Mouse (Mus musculus): ENCODE data around the gene Ankfy1. TPM values are rescaled to one million over a fixed set of nuclear protein-coding genes. Genes with fewer than 3 reads are reported as not detected.
"Not testable (repeated sequence)": the region's sequence is repeated elsewhere in the genome, so short reads cannot be mapped to it uniquely, and the experiment has no call there.

Ankfy1 gene
- polyA plus RNA-seq, 1 experiment from 2014 or later, result 28.6 TPM

DNA sequence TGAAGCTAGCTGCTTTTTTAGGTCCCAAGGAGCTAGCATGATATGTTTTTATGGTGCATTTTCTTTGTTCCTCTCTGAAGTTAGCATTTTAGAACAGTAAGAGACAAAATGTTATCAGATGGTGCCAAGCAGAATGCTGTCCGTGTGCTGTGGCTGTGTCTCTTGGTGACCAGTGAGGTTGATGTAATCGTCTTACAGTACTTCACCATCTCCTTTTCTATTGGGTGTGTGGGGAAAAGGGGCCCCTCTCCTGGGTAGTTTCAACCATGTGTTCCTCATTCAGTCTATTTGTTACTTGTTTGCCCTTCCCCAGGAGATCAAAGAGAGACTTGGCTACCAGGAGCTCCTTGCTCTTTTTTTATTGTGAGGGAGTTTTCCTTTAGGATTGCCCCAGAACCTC, 33.4 kb downstream of the Ankfy1 start:
- Histone ChIP-seq H3K27me3 (no peaks in the 10 kb centered on the region), H3K9me3 (no peaks in the 10 kb centered on the region), H3K4me3 (replicated peaks) (no peak overlapping the region), H3K36me3 (peaks cover 15% of the 10 kb centered on the region), H3K4me2 (no peak overlapping the region), H3K9ac (replicated peaks) (no peak overlapping the region), H3K4me1 (replicated peaks) (no peaks in the 10 kb centered on the region), H3K27ac (no peak overlapping the region)
- 27% methylated on average over 2 of the region's 2 CpGs for WGBS
- no peak for ATAC-seq (ENCODE audit: insufficient number of reproducible peaks, insufficient read depth, low FRiP score, low TSS enrichment, low read depth)

DNA sequence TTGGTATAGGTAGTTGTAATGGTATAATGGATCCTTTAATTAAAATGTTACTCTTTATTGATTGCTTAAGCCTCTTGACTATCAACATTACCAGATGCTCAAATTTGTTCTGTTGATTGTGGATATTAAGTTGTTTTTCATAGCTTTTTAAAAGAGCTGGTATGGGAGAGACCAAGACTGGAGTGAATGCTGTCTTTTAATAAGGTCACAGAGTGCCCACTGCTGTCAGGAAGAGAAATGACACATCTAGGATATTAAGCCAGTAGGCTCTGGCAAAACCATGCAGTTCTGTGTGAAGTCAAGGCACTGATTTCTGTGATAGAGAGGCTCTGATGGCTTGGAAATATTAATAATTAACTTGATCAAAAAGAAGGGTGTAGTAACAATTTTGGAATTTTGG, 34.1 kb downstream of the Ankfy1 start:
- Histone ChIP-seq H3K4me1 (replicated peaks) (no peaks in the 10 kb centered on the region), H3K9me3 (no peaks in the 10 kb centered on the region), H3K27me3 (no peaks in the 10 kb centered on the region), H3K27ac (no peak overlapping the region), H3K4me3 (replicated peaks) (no peak overlapping the region), H3K36me3 (peaks cover 18% of the 10 kb centered on the region), H3K9ac (replicated peaks) (no peak overlapping the region), H3K4me2 (no peak overlapping the region)
- ATAC-seq (ENCODE audit: insufficient number of reproducible peaks, insufficient read depth, low FRiP score, low TSS enrichment, low read depth), result no peak

DNA sequence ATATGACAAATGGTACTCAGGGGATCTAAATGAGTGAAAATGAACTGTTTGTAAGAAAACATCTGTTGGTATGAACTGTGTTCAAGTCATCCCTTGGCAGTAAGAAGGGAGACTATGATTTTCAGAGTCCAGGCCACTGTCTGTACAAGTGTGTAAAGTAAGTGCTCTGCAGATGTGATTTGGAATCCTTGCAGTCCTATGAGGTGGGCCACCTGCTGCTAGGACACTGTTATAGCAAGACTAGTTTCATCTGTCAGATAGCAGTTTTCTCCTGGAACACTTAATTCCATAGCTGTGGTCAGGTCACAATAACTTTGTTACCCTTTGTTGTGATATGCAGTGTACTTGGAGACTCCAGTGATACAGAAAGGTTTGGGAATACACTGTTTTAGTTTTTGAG, 36.2 kb downstream of the Ankfy1 start:
- Histone ChIP-seq H3K9me3 (no peaks in the 10 kb centered on the region), H3K4me3 (replicated peaks) (no peak overlapping the region), H3K9ac (replicated peaks) (no peak overlapping the region), H3K36me3 (peaks cover 38% of the 10 kb centered on the region), H3K27ac (no peak overlapping the region), H3K4me2 (no peak overlapping the region), H3K4me1 (replicated peaks) (no peaks in the 10 kb centered on the region), H3K27me3 (no peaks in the 10 kb centered on the region)
- ATAC-seq (ENCODE audit: insufficient number of reproducible peaks, insufficient read depth, low FRiP score, low TSS enrichment, low read depth), result no peak

DNA sequence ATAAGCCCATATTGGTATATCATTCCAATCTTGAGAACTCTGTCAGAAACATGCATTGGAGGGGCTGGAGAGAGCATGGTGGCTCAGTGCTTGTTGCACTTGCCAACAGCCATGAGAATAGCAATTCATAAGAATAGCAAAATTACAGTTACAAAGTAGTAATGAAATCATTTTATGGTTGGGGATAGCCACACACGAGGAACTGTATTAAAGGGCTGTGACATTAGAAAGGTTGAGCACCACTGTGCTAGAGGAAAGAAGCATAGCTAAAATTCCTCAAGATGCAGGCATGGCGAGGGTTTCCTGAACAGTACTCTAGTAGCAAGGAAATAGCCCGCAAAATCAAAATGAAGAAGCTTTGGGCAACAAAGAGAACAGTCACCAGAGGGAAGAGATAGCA, 43.9 kb downstream of the Ankfy1 start:
- H3K9ac ChIP-seq (replicated peaks), result no peak overlapping the region
- WGBS, result 90% methylated on average over 3 of the region's 3 CpGs
- H3K27ac ChIP-seq, result no peak overlapping the region
- no peak for ATAC-seq (ENCODE audit: insufficient number of reproducible peaks, insufficient read depth, low FRiP score, low TSS enrichment, low read depth)
- H3K4me3 ChIP-seq (replicated peaks), result no peak overlapping the region
- no peaks in the 10 kb centered on the region for H3K9me3 ChIP-seq
- H3K36me3 ChIP-seq, result peaks cover 79% of the 10 kb centered on the region
- H3K4me2 ChIP-seq, result no peak overlapping the region
- H3K4me1 ChIP-seq (replicated peaks), result no peaks in the 10 kb centered on the region
- H3K27me3 ChIP-seq, result no peaks in the 10 kb centered on the region

DNA sequence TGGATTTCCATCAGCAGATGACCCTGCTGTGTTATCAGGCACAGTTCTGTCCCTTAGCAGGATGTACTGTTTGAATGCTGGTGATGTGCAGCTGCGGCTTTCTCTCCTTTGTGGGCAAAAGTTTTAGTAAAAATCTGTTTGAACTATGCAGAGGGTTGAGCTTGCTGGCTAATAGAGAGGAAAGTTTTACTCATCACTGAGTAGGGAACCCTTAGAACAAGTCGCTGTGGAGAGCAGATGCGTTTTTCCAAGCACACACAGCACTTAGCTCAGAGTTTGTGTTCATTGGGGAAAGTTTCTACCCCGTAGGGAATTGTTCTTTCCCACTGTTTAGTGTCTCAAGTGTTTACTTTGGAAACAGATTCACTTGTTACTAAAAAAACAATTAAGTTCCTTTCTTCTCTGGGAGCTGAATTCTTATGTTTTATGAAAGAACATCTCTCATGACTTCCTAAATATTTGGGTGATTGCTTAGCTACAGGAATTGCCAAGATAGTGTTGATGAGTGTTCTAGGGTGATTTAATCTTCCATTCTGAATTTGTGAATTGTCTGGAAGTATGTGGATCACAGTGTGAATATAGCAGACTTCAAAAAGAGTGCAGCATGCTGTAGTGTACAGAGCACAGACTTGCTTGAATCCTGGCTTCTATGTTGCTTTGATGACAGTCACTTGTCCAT, 45.2 kb downstream of the Ankfy1 start:
- 93% methylated on average over 4 of the region's 4 CpGs for WGBS
- no peaks in the 10 kb centered on the region for H3K27me3 ChIP-seq
- no peaks in the 10 kb centered on the region for H3K9me3 ChIP-seq
- peaks cover 80% of the 10 kb centered on the region for H3K36me3 ChIP-seq
- no peak overlapping the region for H3K27ac ChIP-seq
- H3K4me1 ChIP-seq (replicated peaks), result no peaks in the 10 kb centered on the region
- H3K4me2 ChIP-seq, result no peak overlapping the region
- H3K9ac ChIP-seq (replicated peaks), result no peak overlapping the region
- ATAC-seq (ENCODE audit: insufficient number of reproducible peaks, insufficient read depth, low FRiP score, low TSS enrichment, low read depth), result no peak
- no peak overlapping the region for H3K4me3 ChIP-seq (replicated peaks)

DNA sequence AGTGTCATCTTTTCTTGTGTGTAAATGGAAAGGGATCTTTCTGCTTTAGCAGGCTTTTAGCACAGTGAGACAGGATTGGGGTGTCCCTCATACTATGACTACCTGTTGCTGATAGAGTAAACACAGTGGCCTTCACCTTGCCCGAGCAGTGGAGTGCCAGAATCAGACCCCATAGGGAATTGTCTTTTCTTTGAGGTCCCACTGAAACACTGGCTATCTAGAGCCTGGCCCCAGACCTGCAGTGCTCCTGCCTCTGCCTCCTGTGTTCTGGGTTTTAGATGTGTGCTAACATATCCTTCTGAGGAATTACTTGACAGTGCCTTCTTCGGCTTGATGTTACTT, 45.7 kb downstream of the Ankfy1 start:
- ATAC-seq (ENCODE audit: insufficient number of reproducible peaks, insufficient read depth, low FRiP score, low TSS enrichment, low read depth), result no peak
- Histone ChIP-seq H3K27me3 (no peaks in the 10 kb centered on the region), H3K4me2 (no peak overlapping the region), H3K27ac (no peak overlapping the region), H3K36me3 (peaks cover 80% of the 10 kb centered on the region), H3K4me3 (replicated peaks) (no peak overlapping the region), H3K9ac (replicated peaks) (no peak overlapping the region), H3K9me3 (no peaks in the 10 kb centered on the region), H3K4me1 (replicated peaks) (no peaks in the 10 kb centered on the region)
- 86% methylated on average over 2 of the region's 2 CpGs for WGBS

DNA sequence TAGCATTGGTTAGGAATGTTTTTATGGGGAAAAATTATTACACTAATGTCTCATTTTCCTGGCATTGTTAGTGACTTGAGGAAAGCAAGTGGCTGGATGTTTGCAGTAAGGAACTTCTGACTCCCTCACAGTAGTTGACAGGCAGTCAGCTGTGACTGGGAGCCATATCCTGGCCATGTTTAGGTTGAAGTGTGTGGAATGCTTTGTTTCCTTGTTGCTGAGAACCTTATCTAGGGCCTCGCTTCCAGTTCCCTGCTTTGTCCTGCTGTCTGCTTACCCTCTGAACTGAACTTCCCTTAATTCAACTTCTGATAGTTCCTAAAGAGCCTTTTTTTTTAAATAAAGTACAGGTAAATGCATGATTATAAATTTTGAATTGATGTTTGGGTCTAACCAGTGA, 46.5 kb downstream of the Ankfy1 start:
- no peak overlapping the region for H3K9ac ChIP-seq (replicated peaks)
- no peaks in the 10 kb centered on the region for H3K4me1 ChIP-seq (replicated peaks)
- H3K9me3 ChIP-seq, result no peaks in the 10 kb centered on the region
- peaks cover 74% of the 10 kb centered on the region for H3K36me3 ChIP-seq
- H3K4me3 ChIP-seq (replicated peaks), result no peak overlapping the region
- no peak overlapping the region for H3K4me2 ChIP-seq
- no peak overlapping the region for H3K27ac ChIP-seq
- no peak for ATAC-seq (ENCODE audit: insufficient number of reproducible peaks, insufficient read depth, low FRiP score, low TSS enrichment, low read depth)
- H3K27me3 ChIP-seq, result no peaks in the 10 kb centered on the region
- WGBS, result 83% methylated on average over 1 of the region's 1 CpGs

DNA sequence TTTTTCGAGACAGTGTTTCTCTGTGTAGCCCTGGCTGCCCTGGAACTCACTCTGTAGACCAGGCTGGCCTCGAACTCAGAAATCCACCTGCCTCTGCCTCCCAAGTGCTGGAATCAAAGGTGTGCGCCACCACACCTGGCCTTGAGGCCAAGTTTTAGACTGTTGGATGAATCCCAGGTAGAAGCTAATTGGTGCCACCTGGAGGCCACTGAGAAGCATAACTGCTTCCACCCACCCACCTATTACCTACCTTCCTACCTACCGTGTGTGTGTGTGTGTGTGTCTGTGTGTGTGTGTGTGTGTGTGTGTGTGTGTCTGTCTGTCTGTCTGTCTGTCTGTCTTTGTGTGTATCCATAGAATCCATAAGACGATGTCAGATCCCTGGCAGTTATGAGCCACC, 47.7 kb downstream of the Ankfy1 start:
- not testable (repeated sequence) for H3K4me3 ChIP-seq (replicated peaks); H3K9me3 ChIP-seq; H3K4me1 ChIP-seq (replicated peaks); H3K4me2 ChIP-seq; H3K27ac ChIP-seq; ATAC-seq (ENCODE audit: insufficient number of reproducible peaks, insufficient read depth, low FRiP score, low TSS enrichment, low read depth); H3K27me3 ChIP-seq; H3K9ac ChIP-seq (replicated peaks)
- 93% methylated on average over 5 of the region's 5 CpGs for WGBS
- peaks cover 69% of the 10 kb centered on the region for H3K36me3 ChIP-seq

DNA sequence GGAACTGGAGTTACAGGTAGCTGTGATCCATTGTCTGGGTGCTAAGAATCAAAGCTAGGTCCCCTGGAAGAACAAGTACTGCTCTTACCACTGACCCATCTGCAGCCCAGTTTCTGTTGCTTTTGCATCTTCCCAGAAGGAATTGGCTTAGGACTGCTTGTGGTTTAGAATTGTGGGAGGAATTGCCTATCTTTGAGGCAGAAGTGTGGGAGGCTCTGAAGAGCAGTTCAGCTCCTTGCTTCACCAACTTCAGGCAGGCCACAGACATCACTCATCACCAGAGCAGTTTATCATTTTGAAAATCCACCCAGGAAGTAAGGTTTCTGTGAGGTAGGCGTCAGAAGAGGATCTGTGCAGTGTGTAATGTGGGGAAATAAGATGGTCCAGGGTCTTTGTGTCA, 49.2 kb downstream of the Ankfy1 start:
- Histone ChIP-seq H3K36me3 (peaks cover 67% of the 10 kb centered on the region), H3K27ac (no peak overlapping the region), H3K4me2 (no peak overlapping the region), H3K4me3 (replicated peaks) (no peak overlapping the region), H3K9me3 (no peaks in the 10 kb centered on the region), H3K27me3 (no peaks in the 10 kb centered on the region), H3K9ac (replicated peaks) (no peak overlapping the region), H3K4me1 (replicated peaks) (no peaks in the 10 kb centered on the region)
- 80% methylated on average over 1 of the region's 1 CpGs for WGBS
- no peak for ATAC-seq (ENCODE audit: insufficient number of reproducible peaks, insufficient read depth, low FRiP score, low TSS enrichment, low read depth)

DNA sequence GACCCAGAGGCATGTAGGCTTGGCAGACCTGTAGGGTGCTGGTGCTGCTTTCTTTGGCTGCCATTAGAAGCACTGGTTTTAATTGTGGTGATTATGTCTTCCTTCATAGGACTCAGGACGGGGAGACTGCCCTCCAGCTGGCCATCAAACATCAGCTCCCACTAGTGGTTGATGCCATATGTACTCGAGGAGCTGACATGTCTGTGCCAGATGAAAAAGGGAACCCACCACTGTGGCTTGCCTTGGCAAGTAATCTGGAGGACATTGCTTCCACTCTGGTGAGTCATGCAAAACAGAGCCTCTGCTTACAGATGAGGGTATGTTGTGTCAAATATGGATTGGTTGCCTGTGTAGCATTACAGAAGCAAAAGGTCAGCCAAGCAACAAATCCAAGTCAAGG, 62.1 kb downstream of the Ankfy1 start:
- peaks cover 99% of the 10 kb centered on the region for H3K36me3 ChIP-seq
- no peak overlapping the region for H3K9ac ChIP-seq (replicated peaks)
- no peak overlapping the region for H3K4me3 ChIP-seq (replicated peaks)
- H3K27ac ChIP-seq, result no peak overlapping the region
- no peaks in the 10 kb centered on the region for H3K4me1 ChIP-seq (replicated peaks)
- no peaks in the 10 kb centered on the region for H3K9me3 ChIP-seq
- H3K4me2 ChIP-seq, result no peak overlapping the region
- WGBS, result 47% methylated on average over 2 of the region's 2 CpGs
- no peaks in the 10 kb centered on the region for H3K27me3 ChIP-seq
- no peak for ATAC-seq (ENCODE audit: insufficient number of reproducible peaks, insufficient read depth, low FRiP score, low TSS enrichment, low read depth)

DNA sequence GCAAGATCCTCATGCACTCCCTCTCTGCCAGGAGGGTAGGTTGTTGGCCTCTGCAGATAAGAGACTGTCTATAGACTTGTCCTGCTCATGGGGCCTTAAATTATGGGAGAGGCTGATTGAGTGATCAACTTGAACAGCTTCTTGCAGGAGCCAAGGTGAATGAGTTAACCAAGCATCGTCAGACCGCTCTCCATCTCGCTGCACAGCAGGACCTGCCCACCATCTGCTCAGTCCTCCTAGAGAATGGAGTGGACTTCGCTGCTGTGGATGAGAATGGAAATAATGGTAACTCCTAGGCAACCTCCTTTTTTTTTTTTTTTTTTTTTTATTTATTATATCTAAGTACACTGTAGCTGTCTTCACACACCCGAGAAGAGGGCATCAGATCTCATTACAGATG, 68.5 kb downstream of the Ankfy1 start:
- Histone ChIP-seq H3K4me2 (no peak overlapping the region), H3K4me1 (replicated peaks) (no peaks in the 10 kb centered on the region), H3K27me3 (no peaks in the 10 kb centered on the region), H3K36me3 (peaks cover 99% of the 10 kb centered on the region), H3K9ac (replicated peaks) (no peak overlapping the region), H3K27ac (no peak overlapping the region), H3K9me3 (no peaks in the 10 kb centered on the region), H3K4me3 (replicated peaks) (no peak overlapping the region)
- WGBS, result 94% methylated on average over 5 of the region's 5 CpGs
- ATAC-seq (ENCODE audit: insufficient number of reproducible peaks, insufficient read depth, low FRiP score, low TSS enrichment, low read depth), result no peak

DNA sequence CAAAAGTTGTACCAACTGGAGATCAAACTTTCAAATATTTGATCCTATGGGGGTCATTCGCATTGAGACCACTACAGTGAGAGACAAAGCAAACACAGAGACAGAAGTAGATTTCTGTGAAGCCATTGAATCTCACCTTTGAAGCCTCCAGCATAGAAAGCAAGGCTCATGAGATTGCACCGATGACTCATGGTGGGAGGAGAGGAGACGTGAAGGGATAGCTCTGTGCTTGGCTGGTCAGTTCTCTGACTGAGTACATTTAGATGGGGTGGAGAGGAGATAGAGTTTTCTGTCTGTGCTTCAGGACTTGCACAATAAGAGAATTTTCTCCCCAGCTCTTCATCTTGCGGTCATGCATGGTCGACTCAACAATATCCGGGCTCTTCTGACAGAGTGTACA, 69.8 kb downstream of the Ankfy1 start:
- 94% methylated on average over 6 of the region's 6 CpGs for WGBS
- ATAC-seq (ENCODE audit: insufficient number of reproducible peaks, insufficient read depth, low FRiP score, low TSS enrichment, low read depth), result no peak
- H3K36me3 ChIP-seq, result peaks cover 99% of the 10 kb centered on the region

More for the DNA sequence above, 69.8 kb downstream of the Ankfy1 start:
- Histone ChIP-seq H3K4me2 (no peak overlapping the region), H3K4me1 (replicated peaks) (no peaks in the 10 kb centered on the region), H3K4me3 (replicated peaks) (no peak overlapping the region), H3K27ac (no peak overlapping the region), H3K9ac (replicated peaks) (no peak overlapping the region), H3K27me3 (no peaks in the 10 kb centered on the region), H3K9me3 (no peaks in the 10 kb centered on the region)
